Mouse (Mus musculus) stomach, embryonic 15.5 days (tissue): ENCODE data around the gene Zdhhc17. TPM values are rescaled to one million over a fixed set of nuclear protein-coding genes. Genes with fewer than 3 reads are reported as not detected.

Source experiments
- ATAC-seq: fragments of 200-750 bp; cut with Nextera tagmentation; 2 replicates; pipeline ENCODE4 v1.8.0; 2017; ENCODE audit warnings: low read depth, moderate number of reproducible peaks, moderate TSS enrichment; ENCODE audit not compliant: insufficient read depth, low FRiP score
- H3K27ac ChIP-seq: fragments of 300-500 bp; sonication (generic); 2 replicates; pipeline ENCODE4 v1.5.1; 2015; ENCODE audit warnings: mild to moderate bottlenecking, inconsistent platforms
- H3K27me3 ChIP-seq: fragments of 300-500 bp; sonication (generic); replicated peaks from 2 replicates; pipeline ENCODE4 v1.6.1; 2015; ENCODE audit warnings: inconsistent platforms
- H3K36me3 ChIP-seq: fragments of 300-500 bp; sonication (generic); 2 replicates; pipeline ENCODE4 v1.6.1; 2015; ENCODE audit warnings: inconsistent platforms
- H3K4me1 ChIP-seq: fragments of 300-500 bp; sonication (generic); 2 replicates; pipeline ENCODE4 v1.6.1; 2015; ENCODE audit warnings: inconsistent platforms
- H3K4me2 ChIP-seq: fragments of 300-500 bp; sonication (generic); 2 replicates; pipeline ENCODE4 v1.6.1; 2015; ENCODE audit warnings: mild to moderate bottlenecking, inconsistent platforms
- H3K4me3 ChIP-seq: fragments of 300-500 bp; sonication (generic); replicated peaks from 2 replicates; pipeline ENCODE4 v1.5.1; 2015; ENCODE audit warnings: inconsistent platforms
- H3K9ac ChIP-seq: fragments of 300-500 bp; sonication (generic); 2 replicates; pipeline ENCODE4 v1.6.1; 2015; ENCODE audit warnings: inconsistent platforms
- H3K9me3 ChIP-seq: fragments of 300-500 bp; sonication (generic); 2 replicates; pipeline ENCODE4 v1.6.1; 2016; ENCODE audit warnings: inconsistent platforms
- WGBS: fragments of 180-500 bp; shearing (Covaris S2); methylation state at CpG from one replicate; pipeline ENCODE4 v1.1.7; 2015; 5-methylcytosine and 5-hydroxymethylcytosine counted together
- polyA plus RNA-seq: library from polyadenylated mRNA; unstranded; fragments of >200 nt; fragmentation: Nextera tagmentation; extraction: Ambion mirVana; gene quantifications from 2 replicates; pipeline ENCODE4 v1.2.1, GENCODE M21; 2015

Zdhhc17 gene
- polyA plus RNA-seq, 1 experiment from 2014 or later, result 17.5 TPM

DNA sequence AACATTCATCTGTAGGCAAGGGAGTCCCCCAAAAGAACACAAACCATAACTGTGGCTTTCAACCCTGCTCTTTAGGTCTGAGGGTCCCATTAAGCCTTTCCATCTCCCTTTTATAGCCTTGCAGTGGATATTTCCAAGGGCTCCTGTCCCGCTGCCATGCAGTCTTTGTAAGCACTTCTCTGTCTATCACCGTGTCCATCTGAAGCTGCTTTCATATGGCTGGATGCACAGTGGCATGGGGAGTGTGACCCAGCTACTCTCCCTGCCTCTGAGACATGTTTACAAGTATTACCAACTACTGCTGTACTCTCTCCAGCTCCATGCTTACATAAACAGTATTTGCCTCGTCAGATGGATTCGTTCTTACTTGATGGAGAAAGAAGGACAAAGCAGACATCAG is 62.4 kb downstream of the Zdhhc17 start:
- no peaks in the 10 kb centered on the region for H3K4me1 ChIP-seq
- no peak for ATAC-seq
- H3K27me3 ChIP-seq, result no peaks in the 10 kb centered on the region
- H3K9ac ChIP-seq, result no peak overlapping the region
- no peaks in the 10 kb centered on the region for H3K9me3 ChIP-seq
- no peak overlapping the region for H3K4me2 ChIP-seq
- no peak overlapping the region for H3K4me3 ChIP-seq
- no peak overlapping the region for H3K27ac ChIP-seq
- WGBS, result 72% methylated on average over 4 of the region's 4 CpGs
- no peaks in the 10 kb centered on the region; the same call in 1 of the 2 replicates for H3K36me3 ChIP-seq

DNA sequence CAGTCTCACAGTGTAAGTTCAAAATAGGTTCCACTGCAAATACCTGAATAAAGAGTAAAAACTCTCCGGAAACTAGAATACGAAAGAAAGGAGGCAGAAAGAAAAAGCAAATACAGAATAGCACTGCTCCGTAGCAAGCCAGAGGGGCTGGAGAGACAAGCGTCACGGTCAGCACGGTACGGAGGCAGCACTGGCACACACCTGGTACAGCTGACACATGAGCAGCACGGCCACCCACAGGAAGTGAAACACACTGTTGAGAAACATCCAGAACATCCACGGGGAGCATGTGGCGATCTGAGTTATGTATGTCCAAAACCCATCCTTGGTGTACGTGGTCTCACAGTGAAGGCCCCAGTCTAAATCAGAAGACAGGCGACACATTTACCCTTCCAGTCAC is 64.0 kb downstream of the Zdhhc17 start:
- Histone ChIP-seq H3K4me2 (no peak overlapping the region), H3K36me3 (peaks cover 3% of the 10 kb centered on the region), H3K27ac (no peak overlapping the region), H3K9ac (no peak overlapping the region), H3K4me1 (no peaks in the 10 kb centered on the region), H3K4me3 (no peak overlapping the region), H3K9me3 (no peaks in the 10 kb centered on the region), H3K27me3 (no peaks in the 10 kb centered on the region)
- no peak for ATAC-seq
- WGBS, result 82% methylated on average over 12 of the region's 12 CpGs

- H3K27ac ChIP-seq, result no peak overlapping the region
- H3K4me1 ChIP-seq, result no peaks in the 10 kb centered on the region
- no peak for ATAC-seq
- H3K9ac ChIP-seq, result no peak overlapping the region
- no peak overlapping the region for H3K4me2 ChIP-seq
- H3K9me3 ChIP-seq, result no peaks in the 10 kb centered on the region
- no peaks in the 10 kb centered on the region for H3K27me3 ChIP-seq
- no peak overlapping the region for H3K4me3 ChIP-seq
- H3K36me3 ChIP-seq, result peaks cover 3% of the 10 kb centered on the region
- WGBS, result 91% methylated on average over 11 of the region's 11 CpGs
Observed at GRCm38 (mm10) chr10:110944175-110944574, 65.8 kb downstream of the Zdhhc17 start.

DNA sequence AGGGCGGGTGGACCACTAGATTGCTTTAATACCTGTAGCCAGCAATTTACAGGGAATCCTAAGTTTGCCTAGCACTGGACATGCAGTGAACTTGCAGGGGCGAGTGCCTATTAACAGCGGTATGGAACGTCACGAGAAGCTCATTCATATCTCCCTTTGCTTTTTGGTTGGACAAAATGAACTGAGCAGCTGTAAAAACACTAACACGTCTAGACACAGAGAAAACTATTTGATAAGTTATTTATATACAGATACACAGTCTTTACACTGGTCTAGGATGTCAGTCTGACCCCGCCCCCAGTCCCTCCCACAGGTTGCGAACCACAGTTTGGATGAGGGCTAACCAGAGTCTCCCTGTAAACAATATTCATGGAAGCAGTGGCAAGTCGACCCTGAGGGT is 67.1 kb downstream of the Zdhhc17 start:
- H3K27me3 ChIP-seq, result no peaks in the 10 kb centered on the region
- no peaks in the 10 kb centered on the region for H3K4me1 ChIP-seq
- no peak overlapping the region for H3K27ac ChIP-seq
- no peak overlapping the region for H3K9ac ChIP-seq
- peaks cover 11% of the 10 kb centered on the region for H3K36me3 ChIP-seq
- H3K4me2 ChIP-seq, result no peak overlapping the region
- no peak overlapping the region for H3K4me3 ChIP-seq
- ATAC-seq, result no peak
- 81% methylated on average over 9 of the region's 9 CpGs for WGBS
- no peaks in the 10 kb centered on the region for H3K9me3 ChIP-seq

DNA sequence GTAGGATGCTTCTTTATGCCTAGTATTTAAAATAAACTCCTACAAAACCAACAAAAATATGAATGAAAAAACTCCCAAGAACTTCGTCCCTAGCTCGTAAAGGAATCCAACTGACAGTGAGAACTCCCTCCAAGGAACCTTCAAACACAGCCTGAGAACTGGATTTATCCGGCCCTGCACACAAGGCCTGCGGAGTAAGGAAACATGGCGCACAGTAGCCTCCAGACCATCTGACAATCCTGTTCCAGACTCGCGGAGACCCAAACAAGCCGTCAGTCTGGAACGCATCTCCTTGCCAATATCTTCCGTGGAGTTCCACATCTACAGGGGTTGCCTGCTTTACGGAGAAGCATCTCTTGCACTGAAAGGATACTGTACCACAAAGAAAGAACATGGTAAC is 68.0 kb downstream of the Zdhhc17 start:
- H3K36me3 ChIP-seq, result peaks cover 11% of the 10 kb centered on the region
- no peaks in the 10 kb centered on the region for H3K4me1 ChIP-seq
- H3K4me2 ChIP-seq, result no peak overlapping the region
- ATAC-seq, result no peak
- H3K27me3 ChIP-seq, result no peaks in the 10 kb centered on the region
- 90% methylated on average over 11 of the region's 11 CpGs for WGBS
- H3K9me3 ChIP-seq, result no peaks in the 10 kb centered on the region
- no peak overlapping the region for H3K4me3 ChIP-seq
- H3K27ac ChIP-seq, result no peak overlapping the region
- no peak overlapping the region for H3K9ac ChIP-seq

GRCm38 (mm10) chr10:110940740-110941398 is 69.1 kb downstream of the Zdhhc17 start:
- ATAC-seq, result no peak
- no peak overlapping the region for H3K4me2 ChIP-seq
- H3K4me1 ChIP-seq, result no peaks in the 10 kb centered on the region
- H3K36me3 ChIP-seq, result peaks cover 11% of the 10 kb centered on the region
- H3K4me3 ChIP-seq, result no peak overlapping the region
- no peak overlapping the region for H3K27ac ChIP-seq
- H3K9me3 ChIP-seq, result no peaks in the 10 kb centered on the region
- no peak overlapping the region for H3K9ac ChIP-seq
- no peaks in the 10 kb centered on the region for H3K27me3 ChIP-seq
- 83% methylated on average over 13 of the region's 13 CpGs for whole genome bisulfite sequencing

- Histone ChIP-seq H3K4me2 (no peak overlapping the region), H3K9me3 (no peaks in the 10 kb centered on the region), H3K27me3 (no peaks in the 10 kb centered on the region), H3K36me3 (peaks cover 11% of the 10 kb centered on the region), H3K27ac (no peak overlapping the region), H3K4me1 (no peaks in the 10 kb centered on the region), H3K4me3 (no peak overlapping the region), H3K9ac (no peak overlapping the region)
- 73% methylated on average over 4 of the region's 4 CpGs for WGBS
- no peak for ATAC-seq
Observed at GRCm38 (mm10) chr10:110939717-110940116, 70.2 kb downstream of the Zdhhc17 start.

DNA sequence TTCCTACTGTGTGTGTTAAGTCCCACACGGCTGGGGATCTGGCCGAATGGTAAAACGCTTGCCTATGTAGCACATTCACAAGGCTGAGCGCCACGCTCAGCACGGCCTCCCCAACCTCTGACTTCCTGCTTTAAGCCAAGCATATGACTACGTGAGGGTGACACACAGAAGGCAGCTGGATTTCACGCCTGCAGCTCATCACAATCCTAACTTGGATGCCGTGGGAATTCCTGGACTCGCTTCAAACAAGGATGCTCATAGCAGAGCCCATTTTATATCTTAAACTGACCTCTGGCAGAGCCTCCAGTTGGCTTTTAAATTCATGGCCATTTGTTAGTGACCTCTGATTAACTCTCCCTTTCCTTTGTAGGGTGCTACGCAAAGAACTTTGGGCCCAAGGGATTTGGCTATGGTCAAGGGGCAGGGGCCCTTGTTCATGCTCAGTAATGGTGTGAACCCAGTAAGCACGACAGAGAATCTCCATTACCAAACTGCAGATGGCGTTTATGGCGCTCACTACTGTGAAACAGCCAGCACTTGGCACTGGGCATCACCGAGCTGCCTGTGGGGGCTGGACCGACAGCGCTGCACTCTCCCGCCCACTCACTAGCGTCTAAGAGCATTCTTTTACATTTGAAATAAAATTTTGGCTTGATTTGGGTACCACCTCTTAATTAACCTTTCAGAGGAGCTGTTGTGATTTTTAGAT is 70.9 kb downstream of the Zdhhc17 start:
- H3K9me3 ChIP-seq, result no peaks in the 10 kb centered on the region
- H3K9ac ChIP-seq, result no peak overlapping the region
- H3K4me3 ChIP-seq, result no peak overlapping the region
- no peaks in the 10 kb centered on the region for H3K27me3 ChIP-seq
- ATAC-seq, result no peak
- no peak overlapping the region for H3K4me2 ChIP-seq
- WGBS, result 84% methylated on average over 19 of the region's 19 CpGs
- no peaks in the 10 kb centered on the region for H3K4me1 ChIP-seq
- H3K27ac ChIP-seq, result no peak overlapping the region
- peaks cover 11% of the 10 kb centered on the region for H3K36me3 ChIP-seq

GRCm38 (mm10) chr10:110938361-110938760 is 71.6 kb downstream of the Zdhhc17 start:
- Histone ChIP-seq H3K36me3 (peaks cover 11% of the 10 kb centered on the region), H3K4me3 (no peak overlapping the region), H3K27ac (no peak overlapping the region), H3K4me2 (no peak overlapping the region), H3K9ac (no peak overlapping the region), H3K4me1 (no peaks in the 10 kb centered on the region), H3K9me3 (no peaks in the 10 kb centered on the region), H3K27me3 (no peaks in the 10 kb centered on the region)
- WGBS, result 93% methylated on average over 7 of the region's 7 CpGs
- no peak for ATAC-seq

DNA sequence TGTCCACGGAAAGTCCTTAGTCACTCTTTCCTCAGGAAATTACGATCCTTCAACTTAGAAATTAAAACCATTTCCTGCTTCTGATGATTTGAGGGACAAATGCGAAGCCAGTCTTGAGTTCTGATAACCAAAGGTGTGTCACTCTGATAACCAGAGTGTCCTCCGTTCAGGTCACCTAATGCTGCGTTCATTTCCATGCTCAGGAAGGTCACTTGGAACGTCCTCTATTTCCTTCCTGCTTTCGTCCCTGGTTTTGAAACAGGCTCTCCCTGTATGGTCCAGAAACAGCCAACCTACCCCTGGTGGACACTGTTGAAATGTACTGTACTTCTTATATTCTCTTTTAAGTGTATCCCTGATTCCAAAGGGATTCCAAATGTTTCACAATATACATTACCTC is 74.3 kb downstream of the Zdhhc17 start:
- 0 out of 2 replicates have a peak, but pooled peaks cover 8% of the 10 kb centered on the region for H3K36me3 ChIP-seq
- no peak for ATAC-seq
- WGBS, result 75% methylated on average over 7 of the region's 7 CpGs

GRCm38 (mm10) chr10:110935081-110935480 is 74.9 kb downstream of the Zdhhc17 start:
- whole genome bisulfite sequencing, result 78% methylated on average over 11 of the region's 11 CpGs
- no peak overlapping the region for H3K9ac ChIP-seq
- H3K4me2 ChIP-seq, result no peak overlapping the region
- H3K36me3 ChIP-seq, result 0 out of 2 replicates have a peak, but pooled peaks cover 8% of the 10 kb centered on the region
- no peak overlapping the region for H3K4me3 ChIP-seq
- H3K4me1 ChIP-seq, result peaks cover 6% of the 10 kb centered on the region; the same call in 1 of the 2 replicates
- no peak overlapping the region for H3K27ac ChIP-seq
- no peaks in the 10 kb centered on the region for H3K9me3 ChIP-seq
- ATAC-seq, result no peak
- no peaks in the 10 kb centered on the region for H3K27me3 ChIP-seq

More for the DNA sequence above, 74.3 kb downstream of the Zdhhc17 start:
- H3K27ac ChIP-seq, result no peak overlapping the region
- H3K9me3 ChIP-seq, result no peaks in the 10 kb centered on the region
- H3K4me1 ChIP-seq, result peaks cover 6% of the 10 kb centered on the region; the same call in 1 of the 2 replicates
- no peak overlapping the region for H3K9ac ChIP-seq
- no peak overlapping the region for H3K4me3 ChIP-seq
- H3K4me2 ChIP-seq, result no peak overlapping the region
- H3K27me3 ChIP-seq, result no peaks in the 10 kb centered on the region

GRCm38 (mm10) chr10:110933584-110933983 is 76.4 kb downstream of the Zdhhc17 start:
- 0 out of 2 replicates have a peak, but pooled peaks cover 4% of the 10 kb centered on the region for H3K36me3 ChIP-seq
- no peak overlapping the region for H3K27ac ChIP-seq
- no peak overlapping the region for H3K4me3 ChIP-seq
- H3K9ac ChIP-seq, result no peak overlapping the region
- H3K9me3 ChIP-seq, result no peaks in the 10 kb centered on the region
- WGBS, result 81% methylated on average over 5 of the region's 5 CpGs
- ATAC-seq, result no peak
- H3K4me1 ChIP-seq, result peaks cover 15% of the 10 kb centered on the region
- H3K4me2 ChIP-seq, result no peak overlapping the region
- no peaks in the 10 kb centered on the region for H3K27me3 ChIP-seq
